Mouse (Mus musculus): ENCODE data around the gene Med1. TPM values are rescaled to one million over a fixed set of nuclear protein-coding genes. Genes with fewer than 3 reads are reported as not detected.

Gene Med1
- polyA plus RNA-seq, 1 experiment from 2014 or later = 74.6 TPM

DNA sequence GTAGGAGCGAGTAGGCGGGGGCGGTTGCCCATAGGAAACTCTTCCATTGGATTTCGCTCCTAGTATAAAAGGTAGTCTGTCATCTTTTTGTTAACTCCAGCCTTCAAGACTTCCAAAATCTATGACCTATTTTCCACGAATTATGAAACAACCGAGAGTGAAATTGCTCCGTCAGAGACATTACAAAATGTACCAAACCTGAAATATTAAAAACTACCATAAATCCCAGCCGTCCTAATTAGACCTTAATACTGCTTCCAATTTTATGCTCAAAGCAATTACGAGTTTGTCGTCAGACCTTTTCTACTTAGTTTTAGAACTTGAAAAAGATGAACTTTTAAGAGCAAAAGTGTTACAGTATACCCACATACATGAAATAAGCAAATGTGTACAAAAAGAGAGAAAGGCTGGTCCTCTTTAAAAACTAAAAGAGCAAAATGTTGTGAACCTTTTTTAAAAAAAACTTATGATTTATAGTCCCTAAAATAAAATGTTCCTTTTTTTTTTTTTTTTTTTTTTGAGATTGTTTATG lies 42.4 kb downstream of the Med1 start:
- no peak overlapping the region for H3K9ac ChIP-seq (ENCODE audit: low read length)

DNA sequence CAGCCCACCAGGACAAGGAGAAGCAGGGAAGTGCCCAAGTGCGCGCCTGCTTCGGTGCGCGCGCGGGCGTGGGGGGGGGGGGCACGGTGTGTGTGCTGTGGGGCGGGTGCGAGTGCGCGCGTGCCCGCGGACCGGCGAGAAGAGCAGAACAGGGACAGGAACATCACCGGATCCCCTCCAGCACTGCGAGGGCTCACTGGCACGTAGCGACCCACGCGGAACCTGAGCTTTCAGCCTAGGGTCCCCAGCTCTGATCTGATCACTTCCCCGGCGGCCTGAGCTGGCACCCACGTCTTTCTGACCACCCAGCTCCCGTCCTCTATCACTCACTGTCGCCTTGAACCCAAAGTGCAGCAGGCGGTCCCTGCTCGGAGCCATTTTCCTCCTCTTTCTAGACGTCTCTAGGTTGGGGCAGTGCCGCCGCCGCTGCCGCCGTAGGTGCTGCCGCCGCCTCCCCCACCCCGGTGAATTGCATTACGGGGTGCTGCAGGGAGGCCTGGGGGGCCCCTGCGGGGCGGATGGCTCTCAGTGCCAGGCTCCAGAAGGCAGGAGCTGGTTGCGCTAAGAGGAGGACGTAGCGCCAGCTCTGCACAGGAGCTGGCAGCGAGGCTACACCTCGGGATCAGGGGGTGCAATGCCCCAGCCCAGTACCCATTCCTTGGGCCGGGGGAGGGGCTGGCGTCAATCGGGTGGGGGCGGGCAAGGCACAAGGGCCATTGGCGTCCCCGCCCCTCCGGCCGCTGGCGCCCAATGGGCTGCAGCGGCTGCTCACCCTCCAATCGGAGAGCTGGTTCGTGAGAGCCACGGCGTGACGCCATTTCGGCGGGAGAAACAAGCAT lies 43.1 kb downstream of the Med1 start, which contains the start of gene Fbxl20:
Fbxl20 (minus strand) TSS at position 618 of the 839 bp plus-strand sequence.
- Histone ChIP-seq H3K9me3 (ENCODE audit: control insufficient read depth, low read length) (no peaks in the 10 kb centered on the region), H3K4me1 (ENCODE audit: control insufficient read depth, insufficient read depth, low read length) (peaks cover 10% of the 10 kb centered on the region), H3K4me3 (ENCODE audit: low read depth, low read length) (peak within 1 kb of the TSS; percentile 95), H3K4me2 (ENCODE audit: low read depth) (peak within 1 kb of the TSS; percentile 100), H3K9ac (ENCODE audit: low read length) (peak within 1 kb of the TSS; percentile 94), H3K27ac (ENCODE audit: low read depth, low read length) (peak within 1 kb of the TSS; percentile 90), H3K27me3 (ENCODE audit: control insufficient read depth, insufficient read depth, low read length) (no peaks in the 10 kb centered on the region), H3K36me3 (ENCODE audit: control insufficient read depth, insufficient read depth, low read length) (peaks cover 2% of the 10 kb centered on the region)
- DNase-seq (ENCODE audit: low spot score) (peak; percentile 95), ATAC-seq (ENCODE audit: insufficient read depth, low FRiP score, low TSS enrichment) (peak; percentile 86)
- WGBS = under 1% methylated on average over 55 of the region's 65 CpGs

More for the DNA sequence above, 42.4 kb downstream of the Med1 start:
- Histone ChIP-seq H3K27ac (ENCODE audit: low read depth, low read length) (no peak overlapping the region), H3K4me2 (ENCODE audit: low read depth) (no peak overlapping the region; the same call in 1 of the 2 replicates), H3K36me3 (ENCODE audit: control insufficient read depth, insufficient read depth, low read length) (peaks cover 4% of the 10 kb centered on the region), H3K4me1 (ENCODE audit: control insufficient read depth, insufficient read depth, low read length) (peaks cover 10% of the 10 kb centered on the region), H3K27me3 (ENCODE audit: control insufficient read depth, insufficient read depth, low read length) (no peaks in the 10 kb centered on the region), H3K9me3 (ENCODE audit: control insufficient read depth, low read length) (no peaks in the 10 kb centered on the region), H3K4me3 (ENCODE audit: low read depth, low read length) (peak overlapping the region; percentile 95; the same call in 1 of the 2 replicates)
- ATAC-seq (ENCODE audit: insufficient read depth, low FRiP score, low TSS enrichment) = no peak
- 13% methylated on average over 10 of the region's 10 CpGs for WGBS
- no peak for DNase-seq (ENCODE audit: low spot score)

DNA sequence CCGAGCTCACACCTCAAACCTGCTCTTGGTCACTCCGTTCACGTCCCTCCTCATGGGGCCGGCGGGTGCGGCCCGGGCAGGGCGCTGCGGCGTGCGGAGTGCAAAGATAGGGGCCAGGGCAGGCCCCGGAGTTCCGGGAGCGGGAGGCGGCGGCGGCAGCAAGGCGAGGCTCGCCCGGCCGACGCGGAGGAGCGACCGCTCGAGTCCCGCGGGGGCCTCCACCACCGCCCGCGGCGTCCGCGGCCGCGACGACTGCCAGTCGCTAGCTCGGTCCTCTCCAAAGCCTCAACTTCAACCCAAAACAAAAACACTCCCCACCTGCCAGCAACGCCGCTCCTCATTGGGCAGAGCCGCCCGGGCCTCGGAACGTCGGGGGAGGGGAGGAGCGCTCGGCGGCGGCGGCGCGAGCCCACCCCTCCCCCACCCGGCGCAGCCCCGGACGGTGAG lies 43.8 kb downstream of the Med1 start:
- H3K27ac ChIP-seq (ENCODE audit: low read depth, low read length) = peak overlapping the region; percentile 90
- no peaks in the 10 kb centered on the region for H3K9me3 ChIP-seq (ENCODE audit: control insufficient read depth, low read length)
- WGBS = 0% methylated on average over 35 of the region's 57 CpGs
- H3K9ac ChIP-seq (ENCODE audit: low read length) = peak overlapping the region; percentile 94
- DNase-seq (ENCODE audit: low spot score) (peak; percentile 96), ATAC-seq (ENCODE audit: insufficient read depth, low FRiP score, low TSS enrichment) (peak; percentile 90)
- peak overlapping the region; percentile 100 for H3K4me2 ChIP-seq (ENCODE audit: low read depth)
- no peaks in the 10 kb centered on the region; the same call in 1 of the 2 replicates for H3K36me3 ChIP-seq (ENCODE audit: control insufficient read depth, insufficient read depth, low read length)
- H3K4me1 ChIP-seq (ENCODE audit: control insufficient read depth, insufficient read depth, low read length) = peaks cover 10% of the 10 kb centered on the region
- no peaks in the 10 kb centered on the region for H3K27me3 ChIP-seq (ENCODE audit: control insufficient read depth, insufficient read depth, low read length)
- H3K4me3 ChIP-seq (ENCODE audit: low read depth, low read length) = peak overlapping the region; percentile 95

- Histone ChIP-seq H3K4me3 (ENCODE audit: low read depth, low read length) (peak overlapping the region; percentile 95), H3K9me3 (ENCODE audit: control insufficient read depth, low read length) (no peaks in the 10 kb centered on the region), H3K4me2 (ENCODE audit: low read depth) (peak overlapping the region; percentile 100), H3K27ac (ENCODE audit: low read depth, low read length) (peak overlapping the region; percentile 90), H3K4me1 (ENCODE audit: control insufficient read depth, insufficient read depth, low read length) (peaks cover 10% of the 10 kb centered on the region), H3K36me3 (ENCODE audit: control insufficient read depth, insufficient read depth, low read length) (no peaks in the 10 kb centered on the region), H3K27me3 (ENCODE audit: control insufficient read depth, insufficient read depth, low read length) (no peaks in the 10 kb centered on the region), H3K9ac (ENCODE audit: low read length) (peak overlapping the region; percentile 94)
- ATAC-seq (ENCODE audit: insufficient read depth, low FRiP score, low TSS enrichment) (peak; percentile 28; the same call in 1 of the 2 replicates), DNase-seq (ENCODE audit: low spot score) (peak; percentile 44)
- WGBS = 3% methylated on average over 42 of the region's 45 CpGs
These were observed 44.4 kb downstream of the Med1 start for GRCm38 (mm10) chr11:98148551-98149301.

DNA sequence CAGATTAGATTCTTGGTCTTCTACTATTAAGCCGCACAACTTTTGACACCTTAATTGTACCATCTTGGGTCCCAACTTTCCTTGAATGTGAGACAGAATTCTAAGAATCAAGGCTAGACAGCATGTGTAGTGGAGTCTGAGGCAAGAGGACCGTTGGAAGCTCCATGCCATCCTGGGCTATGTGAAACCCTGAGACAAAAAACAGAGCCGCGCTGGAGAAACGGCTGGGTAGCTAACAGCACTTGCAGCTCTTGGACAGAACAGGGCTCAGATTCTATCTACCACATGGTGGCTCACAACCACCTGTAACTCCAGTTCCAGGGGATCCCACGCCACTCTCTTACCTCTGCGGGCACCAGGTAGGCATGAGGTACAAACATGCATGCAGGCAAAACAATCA lies 47.2 kb downstream of the Med1 start:
- no peaks in the 10 kb centered on the region for H3K36me3 ChIP-seq (ENCODE audit: control insufficient read depth, insufficient read depth, low read length)
- ATAC-seq (ENCODE audit: insufficient read depth, low FRiP score, low TSS enrichment) (no peak), DNase-seq (ENCODE audit: low spot score) (no peak)
- H3K4me1 ChIP-seq (ENCODE audit: control insufficient read depth, insufficient read depth, low read length) = peaks cover 10% of the 10 kb centered on the region
- WGBS = 83% methylated on average over 7 of the region's 7 CpGs
- H3K9ac ChIP-seq (ENCODE audit: low read length) = no peak overlapping the region
- H3K27ac ChIP-seq (ENCODE audit: low read depth, low read length) = no peak overlapping the region
- H3K4me2 ChIP-seq (ENCODE audit: low read depth) = no peak overlapping the region
- H3K4me3 ChIP-seq (ENCODE audit: low read depth, low read length) = no peak overlapping the region
- H3K9me3 ChIP-seq (ENCODE audit: control insufficient read depth, low read length) = no peaks in the 10 kb centered on the region
- H3K27me3 ChIP-seq (ENCODE audit: control insufficient read depth, insufficient read depth, low read length) = no peaks in the 10 kb centered on the region

- no peaks in the 10 kb centered on the region for H3K36me3 ChIP-seq (ENCODE audit: control insufficient read depth, insufficient read depth, low read length)
- H3K27ac ChIP-seq (ENCODE audit: low read depth, low read length) = no peak overlapping the region
- no peak overlapping the region for H3K4me3 ChIP-seq (ENCODE audit: low read depth, low read length)
- no peaks in the 10 kb centered on the region for H3K27me3 ChIP-seq (ENCODE audit: control insufficient read depth, insufficient read depth, low read length)
- no peaks in the 10 kb centered on the region for H3K9me3 ChIP-seq (ENCODE audit: control insufficient read depth, low read length)
- 96% methylated on average over 2 of the region's 2 CpGs for WGBS
- ATAC-seq (ENCODE audit: insufficient read depth, low FRiP score, low TSS enrichment) (no peak), DNase-seq (ENCODE audit: low spot score) (no peak)
- H3K9ac ChIP-seq (ENCODE audit: low read length) = no peak overlapping the region
- peaks cover under 1% of the 10 kb centered on the region; the same call in 1 of the 2 replicates for H3K4me1 ChIP-seq (ENCODE audit: control insufficient read depth, insufficient read depth, low read length)
- no peak overlapping the region for H3K4me2 ChIP-seq (ENCODE audit: low read depth)
These were observed 50.5 kb downstream of the Med1 start for GRCm38 (mm10) chr11:98142545-98142944.

GRCm38 (mm10) chr11:98138894-98139293 lies 54.2 kb downstream of the Med1 start:
- Histone ChIP-seq H3K4me2 (ENCODE audit: low read depth) (no peak overlapping the region), H3K4me3 (ENCODE audit: low read depth, low read length) (no peak overlapping the region), H3K27ac (ENCODE audit: low read depth, low read length) (no peak overlapping the region), H3K36me3 (ENCODE audit: control insufficient read depth, insufficient read depth, low read length) (no peaks in the 10 kb centered on the region), H3K27me3 (ENCODE audit: control insufficient read depth, insufficient read depth, low read length) (no peaks in the 10 kb centered on the region), H3K9ac (ENCODE audit: low read length) (no peak overlapping the region), H3K9me3 (ENCODE audit: control insufficient read depth, low read length) (no peaks in the 10 kb centered on the region), H3K4me1 (ENCODE audit: control insufficient read depth, insufficient read depth, low read length) (no peaks in the 10 kb centered on the region)
- WGBS = 86% methylated on average over 7 of the region's 7 CpGs
- no peak for DNase-seq (ENCODE audit: low spot score)
- no peak for ATAC-seq (ENCODE audit: insufficient read depth, low FRiP score, low TSS enrichment)

DNA sequence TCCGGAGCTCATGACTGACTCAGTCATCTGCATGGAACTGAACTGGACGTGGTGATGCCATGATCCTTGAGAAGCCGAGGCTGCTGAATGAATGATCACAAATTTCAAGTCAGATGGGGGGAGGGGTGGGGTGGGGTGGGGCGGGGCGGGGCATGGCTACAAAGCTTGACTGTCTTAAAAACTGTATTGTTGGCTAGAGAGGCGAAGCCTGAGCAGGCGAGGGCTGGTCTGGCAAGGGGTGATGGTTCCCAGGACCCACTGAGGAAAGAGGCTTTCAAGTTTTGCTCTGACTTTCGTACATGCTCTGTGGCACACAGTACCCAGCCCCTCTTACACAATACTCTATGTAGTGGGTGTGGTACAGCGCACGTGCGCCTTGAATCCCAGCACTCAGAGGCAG lies 55.3 kb downstream of the Med1 start:
- ATAC-seq (ENCODE audit: insufficient read depth, low FRiP score, low TSS enrichment) = no peak
- H3K4me1 ChIP-seq (ENCODE audit: control insufficient read depth, insufficient read depth, low read length) = no peaks in the 10 kb centered on the region
- no peak overlapping the region for H3K4me2 ChIP-seq (ENCODE audit: low read depth)
- H3K36me3 ChIP-seq (ENCODE audit: control insufficient read depth, insufficient read depth, low read length) = no peaks in the 10 kb centered on the region
- no peak for DNase-seq (ENCODE audit: low spot score)
- H3K27me3 ChIP-seq (ENCODE audit: control insufficient read depth, insufficient read depth, low read length) = no peaks in the 10 kb centered on the region
- 83% methylated on average over 11 of the region's 11 CpGs for WGBS
- no peak overlapping the region for H3K4me3 ChIP-seq (ENCODE audit: low read depth, low read length)
- no peak overlapping the region for H3K27ac ChIP-seq (ENCODE audit: low read depth, low read length)
- H3K9ac ChIP-seq (ENCODE audit: low read length) = no peak overlapping the region
- H3K9me3 ChIP-seq (ENCODE audit: control insufficient read depth, low read length) = no peaks in the 10 kb centered on the region
